Mouse (Mus musculus): ENCODE results near the gene Rasa2. TPM values are rescaled to one million over a fixed set of nuclear protein-coding genes. Genes with fewer than 3 reads are reported as not detected.
A peak's percentile ranks its signal among the peaks of the same experiment; 100 is the strongest.
"Not testable (repeated sequence)": the region's sequence is repeated elsewhere in the genome, so short reads cannot be mapped to it uniquely, and the experiment has no call there.

Rasa2 gene
- 1 to 10 TPM; 2.1 to 3.3 (median 2.4) TPM for total RNA-seq (2022)

DNA sequence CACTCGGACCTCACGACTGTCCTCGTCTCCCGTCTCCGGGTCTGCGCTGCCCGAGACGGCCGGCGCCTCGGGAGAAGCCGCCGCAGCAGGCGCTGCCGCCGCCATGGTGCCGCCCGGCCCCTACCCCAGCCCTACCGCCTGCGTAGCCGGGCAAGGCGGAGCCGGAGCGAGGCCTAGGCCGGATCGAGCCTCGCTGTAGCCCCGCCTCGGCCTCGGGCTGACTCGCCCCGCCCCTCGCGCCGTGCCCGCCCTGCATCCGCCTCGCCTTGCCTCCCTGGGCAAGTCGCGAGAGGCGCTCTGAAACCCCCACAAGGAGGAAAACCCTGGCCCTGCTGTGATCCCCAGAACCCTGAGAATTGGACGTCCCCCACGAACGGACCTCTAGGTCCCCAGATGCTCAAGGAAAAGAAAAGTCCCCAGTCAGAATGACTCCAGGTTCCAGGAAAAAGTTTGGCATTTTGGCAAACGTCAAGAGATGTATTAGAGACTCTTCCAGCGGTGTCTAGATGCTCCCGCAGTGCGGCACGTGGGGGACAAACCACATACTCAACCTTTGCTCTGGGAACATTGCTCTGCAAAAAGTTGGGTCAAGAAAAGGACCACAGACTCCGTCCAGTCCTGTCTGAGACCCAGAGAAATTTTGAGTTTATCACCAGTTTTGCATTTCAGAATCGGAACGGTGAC is at the start of gene Rasa2:
Gene Rasa2, minus strand, starts transcription at position 229 of the 684 bp plus-strand sequence.
- DNase-seq (ENCODE audit: low spot score in 2 of 2), result peak; percentile 85 to 87

DNA sequence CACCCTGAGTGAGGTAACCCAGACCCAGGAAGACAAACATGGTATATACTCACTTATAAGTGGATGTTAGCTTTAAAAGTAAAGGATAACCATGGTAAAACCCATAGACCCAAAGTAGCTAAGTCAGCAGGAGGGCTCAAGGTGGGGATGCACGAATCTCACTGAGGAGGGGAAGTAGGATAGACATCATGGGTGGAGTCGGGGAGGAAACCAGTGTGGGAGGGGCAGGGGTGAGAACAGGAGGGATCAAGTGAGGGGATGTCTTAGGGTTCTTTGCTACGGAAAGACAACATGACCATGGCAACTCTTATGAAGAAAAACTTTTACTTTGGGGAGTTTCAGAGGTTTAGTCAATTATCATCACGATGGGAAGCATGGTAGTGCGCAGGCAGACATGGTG is 47.2 kb upstream of the Rasa2 start:
- no peak for DNase-seq (ENCODE audit: low spot score in 2 of 2)

DNA sequence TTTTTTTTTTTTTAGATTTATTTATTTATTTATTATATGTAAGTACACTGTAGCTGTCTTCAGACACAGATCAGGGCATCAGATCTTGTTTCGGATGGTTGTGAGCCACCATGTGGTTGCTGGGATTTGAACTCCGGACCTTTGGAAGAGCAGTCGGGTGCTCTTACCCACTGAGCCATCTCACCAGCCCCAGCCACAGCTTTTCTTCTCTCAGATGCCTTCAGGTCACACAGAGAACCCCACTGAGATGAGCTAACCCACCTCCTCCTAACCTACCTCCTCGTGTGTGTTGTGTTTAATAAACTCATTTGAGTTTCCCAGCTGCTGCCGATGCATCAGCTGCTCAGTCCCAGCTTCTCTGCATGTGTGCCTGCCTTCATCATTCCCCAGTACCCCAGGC is 46.3 kb upstream of the Rasa2 start:
- not testable (repeated sequence) for DNase-seq (ENCODE audit: low spot score in 2 of 2)

DNA sequence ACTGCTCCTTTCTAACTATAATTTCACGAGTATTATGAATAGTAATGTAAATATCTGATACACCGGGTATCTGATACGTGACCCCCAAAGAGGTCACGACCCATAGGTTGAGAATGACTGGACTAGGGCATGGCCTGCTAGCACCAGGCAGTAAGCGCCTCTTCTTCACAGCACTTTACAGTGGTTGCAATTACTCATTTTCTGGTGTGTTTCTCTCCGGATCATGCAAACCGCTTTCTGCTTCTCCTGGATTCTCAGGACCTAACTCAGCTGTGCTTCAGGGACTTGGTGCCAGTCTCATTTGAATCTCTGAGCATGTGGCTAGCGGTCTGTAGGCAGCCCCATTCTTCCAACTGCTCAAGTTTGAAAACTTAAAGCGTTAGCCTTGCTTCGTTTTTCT is 45.3 kb upstream of the Rasa2 start:
- DNase-seq (ENCODE audit: low spot score in 2 of 2), result no peak

DNA sequence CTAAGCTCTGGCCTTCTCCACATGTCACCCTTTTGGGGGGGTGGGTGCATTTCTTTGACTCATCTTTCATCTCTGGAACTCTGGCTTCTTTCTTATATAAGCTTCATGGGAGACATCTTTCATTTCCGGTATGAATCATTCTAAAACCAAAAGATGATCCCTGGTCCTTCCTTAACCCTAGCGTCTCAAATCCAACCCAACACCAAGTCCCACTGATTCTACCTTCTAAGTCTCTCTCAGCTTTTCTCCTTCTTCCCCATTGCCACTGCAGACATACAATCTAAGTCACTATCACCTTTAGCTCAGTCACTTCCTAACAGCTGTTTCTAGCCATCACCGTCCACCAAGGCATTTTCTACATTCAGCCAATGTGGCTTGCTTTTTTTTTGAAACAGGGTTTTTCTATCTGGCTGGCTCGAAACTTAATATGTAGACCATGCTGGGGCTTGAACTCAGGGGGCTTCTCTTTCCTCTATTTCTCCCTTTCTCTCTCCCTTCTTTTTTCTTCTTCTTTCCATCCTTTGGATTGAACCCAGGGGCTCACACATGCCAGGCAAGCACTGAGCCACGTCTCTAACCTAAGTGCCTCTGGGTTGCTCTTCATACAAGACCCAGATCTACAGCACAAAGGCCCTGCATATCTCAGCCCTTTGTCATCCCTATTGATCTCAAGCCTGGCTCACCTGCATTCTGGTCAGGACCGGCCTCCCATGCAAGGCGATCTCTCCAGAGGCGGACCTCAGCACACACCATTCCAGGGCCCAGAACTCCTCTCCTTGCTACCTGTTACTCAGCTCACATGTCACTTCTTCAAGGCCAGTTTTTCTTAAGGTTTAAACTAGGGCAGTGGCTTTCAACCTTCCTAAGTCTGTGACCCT is 44.6 kb upstream of the Rasa2 start:
- no peak for DNase-seq (ENCODE audit: low spot score in 2 of 2)

DNA sequence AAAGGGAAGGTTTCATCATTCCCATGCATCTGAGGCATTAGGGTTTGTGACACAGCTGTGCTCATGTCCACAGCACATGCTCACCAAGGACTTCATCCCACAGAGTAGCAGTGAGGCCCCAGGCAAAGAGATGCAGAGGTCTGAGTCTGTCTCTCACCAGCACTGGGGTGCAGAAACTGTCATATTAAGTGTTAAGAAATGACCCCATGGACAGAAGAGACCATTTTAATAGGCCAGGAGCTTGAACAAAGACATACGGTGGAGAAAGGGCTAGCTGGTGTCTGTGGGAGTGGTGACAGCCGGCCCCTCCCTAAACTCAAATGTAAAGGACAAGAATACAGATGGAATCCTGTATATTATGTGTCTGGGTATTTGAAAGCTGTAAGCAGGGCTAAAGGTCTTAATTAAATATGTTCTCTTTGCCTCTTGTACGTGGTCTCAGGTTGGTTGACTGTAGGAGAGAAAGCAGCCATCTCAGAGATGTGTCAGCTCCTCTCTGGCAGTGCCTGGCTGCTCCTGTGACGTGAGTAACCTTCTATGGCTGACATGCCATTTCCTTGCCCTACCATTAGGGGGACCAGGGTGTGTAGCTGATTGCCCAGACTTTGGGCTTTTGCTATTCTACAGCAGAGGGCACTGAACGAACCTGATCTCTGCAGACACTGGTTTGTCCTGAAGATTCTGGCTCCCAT is 43.8 kb upstream of the Rasa2 start:
- peak; percentile 30 to 34 for DNase-seq (ENCODE audit: low spot score in 2 of 2)

DNA sequence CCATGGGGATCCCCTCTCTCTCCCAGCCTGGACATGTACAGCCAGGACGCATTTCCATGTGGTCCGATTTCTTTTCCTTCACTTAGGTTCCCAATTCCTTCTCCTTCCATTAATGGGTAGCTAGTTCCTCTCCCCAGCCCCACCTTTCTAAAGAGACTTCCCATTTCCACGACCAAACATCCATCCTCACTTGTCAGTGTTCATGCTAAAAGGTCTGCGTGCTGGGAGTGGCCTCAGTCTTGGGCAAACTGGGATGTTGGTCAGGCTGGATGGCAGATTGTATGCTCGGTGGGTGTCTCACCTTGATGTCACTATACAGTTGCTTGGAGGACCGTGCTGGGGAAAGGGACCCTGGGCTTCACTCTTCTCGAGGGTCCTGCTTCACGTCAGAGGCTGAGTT is 42.9 kb upstream of the Rasa2 start:
- no peak for DNase-seq (ENCODE audit: low spot score in 2 of 2)

DNA sequence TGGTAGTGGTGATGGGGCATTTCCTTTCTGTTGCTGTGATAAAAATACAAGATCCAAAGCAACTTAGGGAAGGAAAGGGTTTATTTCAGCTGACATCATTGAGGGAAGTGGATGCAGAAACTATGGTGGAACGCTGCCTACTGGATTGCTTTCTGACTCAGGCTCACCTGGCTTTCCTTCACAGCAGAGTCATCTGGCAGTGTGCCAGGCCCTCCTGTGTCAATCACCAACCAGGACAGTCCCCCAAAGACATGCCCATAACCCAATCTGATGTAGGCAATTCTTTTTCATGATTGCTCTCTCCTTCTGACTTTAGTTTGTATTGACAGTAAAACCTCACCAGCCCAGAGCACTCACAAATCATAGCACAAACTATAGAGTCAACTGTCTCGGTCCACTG is 41.0 kb upstream of the Rasa2 start:
- no peak for DNase-seq (ENCODE audit: low spot score in 2 of 2)

DNA sequence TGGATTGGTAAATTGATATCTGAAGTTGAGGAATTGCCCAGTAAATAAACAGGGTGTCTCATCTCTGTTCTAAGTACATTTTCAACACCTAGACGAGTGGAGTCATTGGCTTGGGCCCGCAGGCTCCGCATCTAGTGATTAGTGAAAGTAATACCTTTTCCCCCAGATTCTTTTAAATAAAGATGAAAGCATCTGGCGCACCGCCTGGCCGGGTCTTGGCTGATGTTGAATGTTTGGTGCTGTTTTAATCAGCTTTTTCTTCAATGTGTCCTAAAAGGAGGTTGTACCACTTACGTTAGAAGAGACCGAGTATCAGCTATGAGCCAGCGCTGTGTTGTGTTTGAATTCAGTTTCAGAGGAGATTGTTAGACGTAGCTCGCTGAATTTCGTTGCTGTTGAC is 39.8 kb upstream of the Rasa2 start:
- DNase-seq (ENCODE audit: low spot score in 2 of 2), result no peak

DNA sequence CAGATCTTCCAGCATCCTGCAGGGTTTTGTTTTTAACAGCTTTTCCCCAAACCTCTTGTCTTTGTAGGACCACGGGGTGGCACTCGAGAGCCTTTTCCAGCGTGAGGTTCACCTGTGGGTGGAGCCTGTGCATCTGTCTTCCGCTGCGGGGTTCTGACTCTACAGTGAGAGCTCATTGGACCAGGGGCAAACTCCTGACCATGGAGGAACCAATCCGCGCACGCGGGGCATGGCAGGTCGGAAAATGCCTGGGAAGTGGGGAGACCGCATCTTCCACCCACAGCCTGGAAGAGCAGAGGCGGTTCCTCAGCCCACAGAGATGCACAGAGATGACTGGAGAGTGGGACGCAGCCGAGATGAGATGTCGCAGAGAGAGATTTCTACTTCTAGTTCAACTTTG is 38.5 kb upstream of the Rasa2 start:
- peak; percentile 91 to 92 for DNase-seq (ENCODE audit: low spot score in 2 of 2)

DNA sequence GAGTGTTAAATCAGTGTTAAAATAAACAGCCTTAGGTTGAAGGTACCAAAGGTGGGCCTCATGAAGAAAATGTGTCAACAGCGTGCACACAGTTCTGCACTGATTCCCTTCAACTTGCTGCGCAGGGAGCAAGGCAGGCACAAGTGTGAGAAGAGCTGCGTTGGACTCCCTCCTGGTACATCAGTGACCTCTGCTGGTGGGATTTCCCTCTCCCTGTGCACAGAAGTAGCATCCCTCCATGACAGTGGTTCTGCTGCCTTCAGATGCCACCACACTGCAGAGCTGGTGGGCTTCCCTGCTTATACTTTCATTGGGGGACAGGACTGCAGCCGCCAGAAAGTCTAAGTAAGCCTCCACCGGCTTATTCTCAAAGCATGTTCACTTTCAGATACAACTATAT is 37.2 kb upstream of the Rasa2 start:
- no peak for DNase-seq (ENCODE audit: low spot score in 2 of 2)

DNA sequence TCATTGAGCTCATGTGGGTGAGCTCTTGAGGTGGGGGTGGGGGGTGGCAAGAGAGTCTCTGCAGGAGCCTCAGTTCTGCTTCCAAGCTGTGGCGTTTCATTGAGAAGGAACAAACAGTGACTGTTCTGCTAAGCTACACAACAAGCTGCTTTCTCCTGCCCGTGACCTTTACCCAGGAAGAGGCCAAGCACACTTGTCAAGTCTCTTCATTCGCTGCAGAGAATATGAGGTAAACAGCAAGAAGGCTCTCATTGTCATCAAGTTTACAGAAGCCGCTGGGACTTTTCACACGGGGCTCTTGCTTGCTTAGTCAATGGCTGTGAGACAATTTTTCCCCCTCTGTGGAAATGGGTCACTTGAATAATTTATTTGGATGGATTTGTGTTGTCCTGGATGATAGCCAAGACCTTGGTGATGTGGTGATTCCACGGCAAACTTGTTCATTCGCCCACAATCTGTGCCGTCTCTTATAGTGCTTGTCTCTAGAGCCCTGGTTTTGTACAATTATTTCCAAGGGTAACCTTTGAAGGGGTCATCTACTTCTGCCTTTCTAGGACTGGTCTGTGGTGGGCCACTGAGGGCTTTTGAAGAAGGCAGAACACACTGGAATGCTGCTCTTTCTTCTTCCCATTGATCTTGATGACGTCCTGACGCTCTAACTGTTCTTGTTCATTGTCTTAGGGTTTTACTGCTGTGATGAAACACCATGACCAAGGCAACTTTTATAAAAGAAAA is 29.3 kb upstream of the Rasa2 start:
- no peak for DNase-seq (ENCODE audit: low spot score in 2 of 2)

DNA sequence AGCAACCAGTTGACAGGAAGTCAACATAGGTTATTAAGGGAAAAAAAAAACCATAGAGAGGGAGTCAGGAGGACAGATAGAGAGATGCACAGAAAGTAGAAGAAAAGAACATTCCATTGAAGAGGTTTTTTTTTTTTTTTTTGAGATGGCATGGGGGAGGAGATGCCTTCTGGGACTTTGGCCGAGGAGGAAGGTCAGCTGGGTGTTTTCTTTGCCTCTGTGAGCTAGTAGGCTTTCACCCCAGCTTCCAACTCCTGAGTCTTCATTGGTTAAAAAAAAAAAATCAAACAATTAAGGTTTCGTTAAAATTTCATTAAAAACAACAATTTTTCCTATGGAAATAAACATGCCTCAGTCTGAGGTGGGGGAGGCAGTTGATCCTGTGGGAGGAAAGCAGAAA is 28.4 kb upstream of the Rasa2 start:
- no peak for DNase-seq (ENCODE audit: low spot score in 2 of 2)

DNA sequence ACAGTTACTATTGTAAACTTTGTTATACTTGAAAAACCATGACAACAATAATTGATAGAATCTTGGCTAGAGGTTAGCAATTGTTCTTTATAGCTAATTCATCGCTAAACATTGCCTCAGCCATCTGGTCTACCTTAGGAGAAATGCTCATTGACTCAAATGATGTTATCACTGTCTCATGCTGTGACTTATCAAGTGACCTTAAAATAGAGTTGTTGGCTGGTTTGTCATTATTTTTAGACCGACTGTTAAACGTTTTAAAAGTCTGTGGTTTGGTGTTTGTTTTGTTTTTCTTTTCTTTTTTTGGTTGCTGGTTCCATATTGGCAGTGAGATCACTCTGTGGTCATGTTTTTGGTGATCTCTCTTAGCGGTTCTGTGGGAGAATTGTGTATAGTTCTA is 22.1 kb upstream of the Rasa2 start:
- no peak for DNase-seq (ENCODE audit: low spot score in 2 of 2)

DNA sequence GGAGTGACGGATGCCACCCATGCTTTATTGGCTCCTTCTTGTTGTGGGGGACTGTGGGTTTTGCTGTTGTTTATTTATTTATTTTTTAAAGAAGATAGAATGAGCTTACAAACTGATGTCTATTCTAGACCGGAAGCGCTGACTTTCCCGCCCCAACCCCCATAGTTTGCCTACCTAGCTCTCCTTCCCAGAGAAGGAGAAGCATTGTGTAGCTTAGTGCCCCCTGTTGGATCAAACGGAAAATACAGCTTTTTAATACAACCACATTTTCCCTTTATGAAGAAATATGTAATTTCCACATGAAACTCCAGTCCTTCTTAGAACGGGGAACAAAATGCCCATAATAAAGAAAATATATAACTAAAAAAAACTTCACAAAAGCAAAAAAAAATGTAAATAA is 21.3 kb upstream of the Rasa2 start:
- no peak for DNase-seq (ENCODE audit: low spot score in 2 of 2)

DNA sequence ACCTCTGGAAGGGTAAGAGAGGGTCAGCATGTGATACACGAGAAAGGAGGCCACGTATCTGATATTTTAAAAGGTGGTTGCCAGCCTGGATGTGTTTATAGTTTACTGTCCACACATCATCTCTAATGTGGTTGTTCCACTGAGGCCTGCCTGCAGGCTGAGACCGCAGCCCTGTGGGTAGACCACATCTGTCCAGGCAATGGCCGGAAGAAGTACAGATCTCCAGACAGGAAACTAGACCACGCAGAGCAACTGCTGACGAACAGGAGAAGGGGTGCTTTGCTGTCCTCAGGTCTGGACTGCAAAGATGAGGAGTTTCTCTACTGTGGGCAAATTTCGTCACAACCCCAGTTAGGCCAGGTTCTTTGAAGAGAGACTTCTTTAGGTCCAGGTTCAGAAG is 19.4 kb upstream of the Rasa2 start:
- no peak for DNase-seq (ENCODE audit: low spot score in 2 of 2)

DNA sequence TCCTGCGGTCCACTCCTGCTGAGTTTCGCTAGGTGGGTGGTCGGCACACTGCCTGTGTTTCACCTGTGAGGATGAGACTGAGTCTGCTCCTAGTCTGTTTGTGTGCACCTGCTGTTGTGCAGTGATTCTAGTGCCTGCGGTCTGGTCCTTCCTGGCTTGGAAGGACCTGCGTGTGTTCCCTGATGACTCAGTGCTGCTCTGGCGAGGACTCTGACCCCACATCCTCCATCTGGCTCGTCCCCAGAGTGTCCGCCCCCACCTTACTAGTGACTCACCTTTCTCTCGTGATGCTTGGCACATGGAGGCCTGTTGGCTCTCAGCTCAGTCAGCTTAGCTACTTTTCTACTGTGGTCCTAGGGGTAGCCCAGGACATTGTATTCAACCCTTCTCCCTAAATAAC is 18.5 kb upstream of the Rasa2 start:
- DNase-seq (ENCODE audit: low spot score in 2 of 2), result no peak

DNA sequence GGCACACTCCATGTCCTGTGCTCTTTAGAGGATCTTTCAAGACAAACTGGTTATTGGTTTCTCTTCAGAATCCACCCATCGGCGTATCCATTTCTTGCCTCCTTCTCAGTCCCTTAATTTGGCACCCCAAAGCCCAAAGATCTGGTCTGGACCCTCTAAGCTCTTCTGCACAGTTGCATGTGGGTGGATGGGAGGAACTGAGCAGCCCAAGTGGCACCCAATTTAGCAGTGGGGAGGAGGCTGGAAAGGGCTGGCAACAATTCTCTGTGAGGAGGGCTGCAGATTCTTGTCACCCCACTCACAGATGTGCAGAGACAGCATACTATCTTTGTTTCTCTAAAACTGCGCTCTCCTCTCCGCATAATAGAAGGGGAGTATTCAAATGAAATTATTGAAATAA is 17.9 kb upstream of the Rasa2 start:
- DNase-seq (ENCODE audit: low spot score in 2 of 2), result no peak

DNA sequence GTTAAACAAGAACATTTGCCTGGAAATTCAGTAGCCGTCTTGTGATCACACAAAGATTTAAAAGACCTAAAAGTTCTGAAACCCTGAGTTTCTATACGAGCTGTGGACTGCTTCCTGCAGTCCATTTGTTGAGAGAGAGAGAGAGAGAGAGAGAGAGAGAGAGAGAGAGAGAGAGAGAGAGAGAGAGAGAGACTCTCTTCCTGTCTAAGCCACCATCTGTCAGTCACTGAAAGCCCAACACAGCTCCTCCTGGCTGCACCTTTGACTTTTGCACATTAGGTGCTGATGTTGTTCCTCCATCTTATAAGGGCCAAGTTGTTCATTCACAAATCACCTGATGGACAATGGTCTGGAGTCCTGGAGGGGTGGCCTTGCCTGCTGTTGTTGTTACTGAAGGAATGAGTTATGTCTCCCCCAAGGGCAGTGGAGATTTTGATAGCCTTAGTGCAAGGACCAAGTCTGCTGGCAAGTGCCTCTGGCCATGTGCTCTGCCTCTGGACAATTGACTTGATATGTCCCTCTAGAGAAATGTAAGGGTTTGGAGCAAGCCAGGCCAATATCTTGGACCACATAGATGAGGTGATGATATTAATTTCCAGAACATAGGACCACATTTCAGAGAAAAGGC is 15.4 kb upstream of the Rasa2 start:
- no peak for DNase-seq (ENCODE audit: low spot score in 2 of 2)

DNA sequence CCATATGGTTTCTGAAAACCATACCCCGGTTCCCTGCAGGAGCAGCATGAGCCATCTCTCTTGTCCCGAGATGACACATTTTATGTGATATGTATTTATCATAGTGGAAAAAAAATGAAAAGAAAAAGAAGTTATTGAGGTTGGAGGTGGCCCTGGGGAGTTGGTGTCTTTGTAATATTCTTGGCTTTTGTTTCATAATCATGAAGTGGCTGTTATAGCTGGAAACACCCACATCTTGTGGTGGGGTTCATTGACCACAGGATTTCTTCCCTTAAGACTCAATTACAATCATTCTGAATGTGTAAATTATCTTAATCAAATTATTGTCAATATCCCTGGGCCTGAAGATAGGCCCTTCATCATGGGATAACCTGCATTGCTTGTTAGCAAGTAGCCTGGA is 13.4 kb upstream of the Rasa2 start:
- DNase-seq (ENCODE audit: low spot score in 2 of 2), result no peak

DNA sequence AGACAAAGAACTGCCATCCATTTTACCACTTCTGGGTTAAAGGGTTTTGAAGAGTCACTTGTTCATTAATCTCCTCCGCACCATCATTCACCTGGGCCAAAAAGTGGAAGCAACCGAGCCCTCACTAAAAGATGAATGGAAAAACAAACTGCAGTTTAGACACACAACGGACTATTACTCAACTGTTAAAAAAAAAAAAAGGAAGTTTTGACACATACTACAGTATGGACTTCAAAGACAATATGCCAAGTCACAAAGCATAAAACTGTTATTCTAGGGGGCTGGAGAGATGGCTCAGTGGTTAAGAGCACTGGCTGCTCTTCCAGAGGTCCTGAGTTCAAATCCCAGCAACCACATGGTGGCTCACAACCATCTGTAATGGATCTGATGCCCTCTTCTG is 12.6 kb upstream of the Rasa2 start:
- not testable (repeated sequence) for DNase-seq (ENCODE audit: low spot score in 2 of 2)
